Comparison of ENCODE assay signal across 11 mouse cellular contexts in genomic region chr6:52171331-52171730, GRCm38 (mm10). TPM values are rescaled to one million over a fixed set of nuclear protein-coding genes. Genes with fewer than 3 reads are reported as not detected.
A peak's percentile ranks its signal among the peaks of the same experiment; 100 is the strongest.
DNase-seq lines count a peak whose midpoint lies in the region; ATAC-seq and TF ChIP-seq lines count a peak whose summit lies in the region.
"Had no signal": no experiment of that assay in that cellular context is flagged by ENCODE, and none has a peak within 500 bp of the region (broad histone marks: within the 10 kb centered on the region; RNA-seq: fewer than 3 reads in every experiment).

No protein-coding gene starts in this region.

- H3K36me3 ChIP-seq in liver, adult 2 months (ENCODE audit: control insufficient read depth, insufficient read depth, low read length) = no peaks in the 10 kb centered on the region
- H3K36me3 ChIP-seq in limb, embryonic 10.5 days = peaks cover 21% of the 10 kb centered on the region
- H3K36me3 ChIP-seq in stomach, embryonic 15.5 days = no peaks in the 10 kb centered on the region
- H3K36me3 ChIP-seq: embryonic facial prominence, embryonic 13.5 days had no signal

- WGBS in liver, adult 2 months = 14% methylated on average over 4 of the region's 4 CpGs
- 3% methylated on average over 4 of the region's 4 CpGs for WGBS in limb, embryonic 10.5 days
- 16% methylated on average over 4 of the region's 4 CpGs for WGBS in stomach, embryonic 15.5 days

- TF ChIP-seq CTCF in liver, adult 2 months (IDR thresholded peaks at IDR 0.05; ENCODE audit: low read depth, low read length) = no peak
- no peak for TF ChIP-seq CTCF in embryonic fibroblast, embryonic 13.5 days (IDR thresholded peaks at IDR 0.05; ENCODE audit: borderline replicate concordance, insufficient read depth, low read length)

- no peaks in the 10 kb centered on the region for H3K9me3 ChIP-seq in limb, embryonic 10.5 days (replicated peaks)
- no peaks in the 10 kb centered on the region for H3K9me3 ChIP-seq in stomach, embryonic 15.5 days
- H3K9me3 ChIP-seq: embryonic facial prominence, embryonic 13.5 days had no signal

- no peaks in the 10 kb centered on the region; the same call in 1 of the 2 replicates for H3K4me1 ChIP-seq in liver, adult 2 months (ENCODE audit: control insufficient read depth, insufficient read depth, low read length)
- H3K4me1 ChIP-seq in embryonic fibroblast, embryonic 13.5 days (ENCODE audit: control insufficient read depth, insufficient read depth, low read length) = peaks cover 8% of the 10 kb centered on the region
- peaks cover 98% of the 10 kb centered on the region for H3K4me1 ChIP-seq in limb, embryonic 10.5 days
- peaks cover 32% of the 10 kb centered on the region for H3K4me1 ChIP-seq in stomach, embryonic 15.5 days

- H3K4me3 ChIP-seq in liver, adult 2 months (ENCODE audit: insufficient read depth, low read depth, low read length) = no peak overlapping the region
- H3K4me3 ChIP-seq in embryonic fibroblast, embryonic 13.5 days (ENCODE audit: insufficient read depth, low read length) = no peak overlapping the region
- H3K4me3 ChIP-seq in limb, embryonic 10.5 days = peak overlapping the region; percentile 47
- H3K4me3 ChIP-seq in stomach, embryonic 15.5 days (replicated peaks) = no peak overlapping the region
- H3K4me3 ChIP-seq: embryonic facial prominence, embryonic 13.5 days had no signal

- peaks cover 12% of the 10 kb centered on the region; the same call in 1 of the 2 replicates for H3K27me3 ChIP-seq in liver, adult 2 months (ENCODE audit: control insufficient read depth, insufficient read depth, low read length)
- H3K27me3 ChIP-seq in limb, embryonic 10.5 days (ENCODE audit: low read depth, poor library complexity, severe bottlenecking) = peaks cover 79% of the 10 kb centered on the region
- H3K27me3 ChIP-seq in stomach, embryonic 15.5 days (replicated peaks) = peaks cover 21% of the 10 kb centered on the region

- no peak for ATAC-seq in stomach, embryonic 15.5 days (ENCODE audit: insufficient read depth, low FRiP score, low read depth)

- H3K9ac ChIP-seq in liver, adult 2 months (ENCODE audit: low read depth, low read length) = no peak overlapping the region
- H3K9ac ChIP-seq in stomach, embryonic 15.5 days = no peak overlapping the region
- H3K9ac ChIP-seq: embryonic facial prominence, embryonic 13.5 days had no signal

- DNase-seq in liver, adult 2 months (ENCODE audit: extremely low read depth, low read depth, low spot score) = no peak
- DNase-seq in liver = no peak
- DNase-seq in limb, embryonic 10.5 days (ENCODE audit: low spot score) = peak; percentile 82
- DNase-seq in cerebellum, adult 8-10 months = no peak
- DNase-seq in MN1 (ENCODE audit: low spot score) = no peak
- no peak for DNase-seq in cerebellum, postnatal 25 days
- DNase-seq: gastrocnemius, postnatal 10 days had no signal

- peak overlapping the region; percentile 77 for H3K4me2 ChIP-seq in stomach, embryonic 15.5 days
- H3K4me2 ChIP-seq: embryonic facial prominence, embryonic 13.5 days had no signal

- no peak for TF ChIP-seq POLR2A in liver, adult 2 months (IDR thresholded peaks at IDR 0.05; ENCODE audit: extremely low read depth, insufficient read depth, low read length)
- no peak for TF ChIP-seq POLR2A in embryonic fibroblast, embryonic 13.5 days (IDR thresholded peaks at IDR 0.05; ENCODE audit: low read depth, low read length)

- no peaks in the 10 kb centered on the region for H3K79me2 ChIP-seq in liver, adult 2 months (ENCODE audit: control insufficient read depth, insufficient read depth, low read length)

- H3K27ac ChIP-seq in liver, adult 2 months (replicated peaks; ENCODE audit: insufficient read depth, low read depth, low read length) = peak overlapping the region; percentile 30; the same call in 1 of the 2 replicates
- peak overlapping the region; percentile 66 for H3K27ac ChIP-seq in embryonic fibroblast, embryonic 13.5 days (ENCODE audit: insufficient read depth, low read length)
- peak overlapping the region; percentile 81 for H3K27ac ChIP-seq in limb, embryonic 10.5 days
- peak overlapping the region; percentile 97 for H3K27ac ChIP-seq in stomach, embryonic 15.5 days
- H3K27ac ChIP-seq: embryonic facial prominence, embryonic 13.5 days had no signal

RNA-seq across cellular contexts. Expression of gene 5730596B20Rik, which starts 6.0 kb away (rescaled TPM):
- total RNA-seq in liver, adult 2 months (2014; rRNA removed) = 0.09 TPM in 1 of 2 replicates, not detected in the other
- 0.02 TPM in 2 replicates for polyA plus RNA-seq in liver, adult 2 months (2012; rRNA removed)
- polyA plus RNA-seq in embryonic fibroblast, embryonic 13.5 days (2011; ENCODE audit: insufficient read length, low read depth, missing spikeins) = 0.23 TPM in 1 of 2 replicates, not detected in the other
- polyA plus RNA-seq in limb, embryonic 10.5 days (2016; fragmentation: Nextera tagmentation; extraction: Ambion mirVana) = 1.1 and 1.3 TPM in 2 replicates
- polyA plus RNA-seq in stomach, embryonic 15.5 days (2015; fragmentation: Nextera tagmentation; extraction: Ambion mirVana) = 2.6 and 3.1 TPM in 2 replicates
- total RNA-seq: megakaryocyte, adult 5-6 weeks had no signal

RNA-seq across cellular contexts. Expression of gene Hoxa2, which starts 6.7 kb away (rescaled TPM):
- 0.09 and 0.40 TPM in 2 replicates for total RNA-seq in liver, adult 2 months (2014; rRNA removed)
- 0.27 and 0.34 TPM in 2 replicates for polyA plus RNA-seq in liver, adult 2 months (2012; rRNA removed)
- 4.3 and 4.8 TPM in 2 replicates for polyA plus RNA-seq in embryonic fibroblast, embryonic 13.5 days (2011; ENCODE audit: insufficient read length, low read depth, missing spikeins)
- 4.5 and 5.3 TPM in 2 replicates for polyA plus RNA-seq in limb, embryonic 10.5 days (2016; fragmentation: Nextera tagmentation; extraction: Ambion mirVana)
- polyA plus RNA-seq in stomach, embryonic 15.5 days (2015; fragmentation: Nextera tagmentation; extraction: Ambion mirVana) = 8.8 and 12.2 TPM in 2 replicates
- total RNA-seq: megakaryocyte, adult 5-6 weeks had no signal

RNA-seq across cellular contexts. Expression of gene Hoxa1, which starts 13.2 kb away (rescaled TPM):
- 0.13 TPM in 1 of 2 replicates, not detected in the other for total RNA-seq in liver, adult 2 months (2014; rRNA removed)
- 0.10 and 0.18 TPM in 2 replicates for polyA plus RNA-seq in liver, adult 2 months (2012; rRNA removed)
- 2.4 and 3.0 TPM in 2 replicates for polyA plus RNA-seq in embryonic fibroblast, embryonic 13.5 days (2011; ENCODE audit: insufficient read length, low read depth, missing spikeins)
- 1.3 and 1.9 TPM in 2 replicates for polyA plus RNA-seq in limb, embryonic 10.5 days (2016; fragmentation: Nextera tagmentation; extraction: Ambion mirVana)
- 1.3 and 2.2 TPM in 2 replicates for polyA plus RNA-seq in stomach, embryonic 15.5 days (2015; fragmentation: Nextera tagmentation; extraction: Ambion mirVana)
- total RNA-seq: megakaryocyte, adult 5-6 weeks had no signal

RNA-seq across cellular contexts. Expression of gene Hoxa4, which starts 20.2 kb away (rescaled TPM):
- 0.28 TPM in 1 of 2 replicates, not detected in the other for total RNA-seq in liver, adult 2 months (2014; rRNA removed)
- 0.23 and 0.39 TPM in 2 replicates for polyA plus RNA-seq in liver, adult 2 months (2012; rRNA removed)
- 3.0 and 4.2 TPM in 2 replicates for polyA plus RNA-seq in embryonic fibroblast, embryonic 13.5 days (2011; ENCODE audit: insufficient read length, low read depth, missing spikeins)
- polyA plus RNA-seq in limb, embryonic 10.5 days (2016; fragmentation: Nextera tagmentation; extraction: Ambion mirVana) = 1.6 and 1.8 TPM in 2 replicates
- polyA plus RNA-seq in stomach, embryonic 15.5 days (2015; fragmentation: Nextera tagmentation; extraction: Ambion mirVana) = 4.4 and 5.3 TPM in 2 replicates

RNA-seq across cellular contexts. Expression of gene Hoxa5, which starts 33.1 kb away (rescaled TPM):
- 0.28 and 0.40 TPM in 2 replicates for total RNA-seq in liver, adult 2 months (2014; rRNA removed)
- polyA plus RNA-seq in liver, adult 2 months (2012; rRNA removed) = 0.10 and 0.16 TPM in 2 replicates
- polyA plus RNA-seq in embryonic fibroblast, embryonic 13.5 days (2011; ENCODE audit: insufficient read length, low read depth, missing spikeins) = 11.9 and 18.6 TPM in 2 replicates
- 9.8 and 10.4 TPM in 2 replicates for polyA plus RNA-seq in limb, embryonic 10.5 days (2016; fragmentation: Nextera tagmentation; extraction: Ambion mirVana)
- polyA plus RNA-seq in stomach, embryonic 15.5 days (2015; fragmentation: Nextera tagmentation; extraction: Ambion mirVana) = 19.8 and 20.2 TPM in 2 replicates

Comparison
In these comparisons a context has a peak if more than half of its experiments do, and no peak if none do; other contexts are left out.
1. H3K27ac ChIP-seq: peak in every context shown above with its lines; median percentile 97 in stomach, embryonic 15.5 days; 81 in limb, embryonic 10.5 days; 66 in embryonic fibroblast, embryonic 13.5 days; 30 in liver, adult 2 months.